Mouse (Mus musculus): ENCODE data around the gene Foxr1. TPM values are rescaled to one million over a fixed set of nuclear protein-coding genes. Genes with fewer than 3 reads are reported as not detected.

Gene Foxr1
- polyA plus RNA-seq, 1 experiment from 2014 or later = not detected

GRCm38 (mm10) chr9:44407752-44408097 is 33.2 kb downstream of the Foxr1 start:
- peak overlapping the region; percentile 91 for H3K4me3 ChIP-seq
- H3K9me3 ChIP-seq (replicated peaks) = no peaks in the 10 kb centered on the region
- no peak for ATAC-seq
- H3K27ac ChIP-seq = peak overlapping the region; percentile 90
- no peaks in the 10 kb centered on the region for H3K27me3 ChIP-seq (replicated peaks)
- H3K36me3 ChIP-seq = peaks cover 73% of the 10 kb centered on the region
- under 1% methylated on average over 24 of the region's 24 CpGs for WGBS (ENCODE audit: insufficient replicate concordance)
- H3K4me2 ChIP-seq = peak overlapping the region; percentile 73
- H3K4me1 ChIP-seq = peaks cover 66% of the 10 kb centered on the region
- H3K9ac ChIP-seq = peak overlapping the region; percentile 91

GRCm38 (mm10) chr9:44406906-44407751 is 33.8 kb downstream of the Foxr1 start, which contains the start of the genes Rps25 and Trappc4:
TSS of gene Rps25 (plus strand) at chr9:44407139.
TSS of gene Trappc4 (minus strand) at chr9:44407600.
- peaks cover 73% of the 10 kb centered on the region for H3K36me3 ChIP-seq

GRCm38 (mm10) chr9:44405011-44405410 is 35.9 kb downstream of the Foxr1 start:
- no peak overlapping the region for H3K4me3 ChIP-seq
- H3K4me2 ChIP-seq = no peak overlapping the region
- peaks cover 51% of the 10 kb centered on the region for H3K4me1 ChIP-seq
- H3K9me3 ChIP-seq (replicated peaks) = no peaks in the 10 kb centered on the region
- H3K27ac ChIP-seq = no peak overlapping the region
- no peak for ATAC-seq
- H3K27me3 ChIP-seq (replicated peaks) = no peaks in the 10 kb centered on the region
- H3K9ac ChIP-seq = no peak overlapping the region
- WGBS (ENCODE audit: insufficient replicate concordance) = 80% methylated on average over 3 of the region's 3 CpGs
- peaks cover 73% of the 10 kb centered on the region for H3K36me3 ChIP-seq

More at GRCm38 (mm10) chr9:44406906-44407751, 33.8 kb downstream of the Foxr1 start, which contains the start of the genes Rps25 and Trappc4:
- peak; percentile 93 for ATAC-seq
- H3K9ac ChIP-seq = peak within 1 kb of the TSS; percentile 91
- under 1% methylated on average over 51 of the region's 51 CpGs for WGBS (ENCODE audit: insufficient replicate concordance)
- H3K27me3 ChIP-seq (replicated peaks) = no peaks in the 10 kb centered on the region
- H3K27ac ChIP-seq = peak within 1 kb of the TSS; percentile 90
- no peaks in the 10 kb centered on the region for H3K9me3 ChIP-seq (replicated peaks)
- H3K4me1 ChIP-seq = peaks cover 61% of the 10 kb centered on the region
- peak within 1 kb of the TSS; percentile 73 for H3K4me2 ChIP-seq
- H3K4me3 ChIP-seq = peak within 1 kb of the TSS; percentile 91

- Histone ChIP-seq H3K9ac (no peak overlapping the region), H3K27ac (no peak overlapping the region), H3K27me3 (replicated peaks) (no peaks in the 10 kb centered on the region), H3K4me2 (no peak overlapping the region), H3K9me3 (replicated peaks) (no peaks in the 10 kb centered on the region), H3K4me3 (no peak overlapping the region), H3K4me1 (peaks cover 57% of the 10 kb centered on the region), H3K36me3 (peaks cover 72% of the 10 kb centered on the region)
- WGBS (ENCODE audit: insufficient replicate concordance) = 85% methylated on average over 4 of the region's 4 CpGs
- no peak for ATAC-seq
These were observed 39.9 kb downstream of the Foxr1 start for GRCm38 (mm10) chr9:44401081-44401480.

- H3K9me3 ChIP-seq (replicated peaks) = no peaks in the 10 kb centered on the region
- peaks cover 63% of the 10 kb centered on the region for H3K36me3 ChIP-seq
- H3K4me1 ChIP-seq = peaks cover 50% of the 10 kb centered on the region
- H3K4me3 ChIP-seq = no peak overlapping the region
- no peak for ATAC-seq
- no peak overlapping the region for H3K4me2 ChIP-seq
- H3K9ac ChIP-seq = no peak overlapping the region
- H3K27me3 ChIP-seq (replicated peaks) = no peaks in the 10 kb centered on the region
- H3K27ac ChIP-seq = no peak overlapping the region
- WGBS (ENCODE audit: insufficient replicate concordance) = 84% methylated on average over 6 of the region's 6 CpGs
These were observed 41.2 kb downstream of the Foxr1 start for GRCm38 (mm10) chr9:44399795-44400114.

- no peaks in the 10 kb centered on the region for H3K27me3 ChIP-seq (replicated peaks)
- ATAC-seq = no peak
- peak overlapping the region; percentile 97 for H3K4me2 ChIP-seq
- peaks cover 48% of the 10 kb centered on the region for H3K4me1 ChIP-seq
- H3K9ac ChIP-seq = 0 out of 2 replicates have a peak overlapping the region, but pooled peaks have one; percentile 33
- 78% methylated on average over 13 of the region's 13 CpGs for WGBS (ENCODE audit: insufficient replicate concordance)
- no peak overlapping the region for H3K27ac ChIP-seq
- peaks cover 58% of the 10 kb centered on the region for H3K36me3 ChIP-seq
- no peaks in the 10 kb centered on the region for H3K9me3 ChIP-seq (replicated peaks)
- no peak overlapping the region for H3K4me3 ChIP-seq
These were observed 41.7 kb downstream of the Foxr1 start for GRCm38 (mm10) chr9:44399114-44399794.

GRCm38 (mm10) chr9:44398551-44398950 is 42.4 kb downstream of the Foxr1 start:
- Histone ChIP-seq H3K36me3 (peaks cover 51% of the 10 kb centered on the region), H3K4me1 (peaks cover 48% of the 10 kb centered on the region), H3K9ac (peak overlapping the region; percentile 91; the same call in 1 of the 2 replicates)

GRCm38 (mm10) chr9:44398087-44398486 is 42.8 kb downstream of the Foxr1 start:
- Histone ChIP-seq H3K4me2 (peak overlapping the region; percentile 97), H3K27ac (peak overlapping the region; percentile 92), H3K4me3 (peak overlapping the region; percentile 81), H3K27me3 (replicated peaks) (no peaks in the 10 kb centered on the region), H3K36me3 (peaks cover 46% of the 10 kb centered on the region), H3K9me3 (replicated peaks) (no peaks in the 10 kb centered on the region), H3K4me1 (peaks cover 48% of the 10 kb centered on the region), H3K9ac (peak overlapping the region; percentile 91)
- WGBS (ENCODE audit: insufficient replicate concordance) = 45% methylated on average over 4 of the region's 4 CpGs
- ATAC-seq = no peak

More at GRCm38 (mm10) chr9:44398551-44398950, 42.4 kb downstream of the Foxr1 start:
- Histone ChIP-seq H3K27me3 (replicated peaks) (no peaks in the 10 kb centered on the region), H3K9me3 (replicated peaks) (no peaks in the 10 kb centered on the region), H3K27ac (peak overlapping the region; percentile 92), H3K4me2 (peak overlapping the region; percentile 97), H3K4me3 (peak overlapping the region; percentile 81)
- no peak for ATAC-seq
- 81% methylated on average over 9 of the region's 9 CpGs for WGBS (ENCODE audit: insufficient replicate concordance)

- WGBS (ENCODE audit: insufficient replicate concordance) = under 1% methylated on average over 43 of the region's 43 CpGs
These were observed 44.1 kb downstream of the Foxr1 start, which contains the start of gene Slc37a4 for GRCm38 (mm10) chr9:44396684-44397411. TSS of gene Slc37a4 (plus strand) at chr9:44396852.

GRCm38 (mm10) chr9:44391466-44391865 is 49.5 kb downstream of the Foxr1 start:
- H3K9me3 ChIP-seq (replicated peaks) = no peaks in the 10 kb centered on the region
- H3K4me1 ChIP-seq = peaks cover 9% of the 10 kb centered on the region
- no peak overlapping the region for H3K4me3 ChIP-seq
- no peaks in the 10 kb centered on the region for H3K27me3 ChIP-seq (replicated peaks)
- no peak overlapping the region for H3K4me2 ChIP-seq
- WGBS (ENCODE audit: insufficient replicate concordance) = 41% methylated on average over 4 of the region's 4 CpGs
- no peak overlapping the region for H3K27ac ChIP-seq
- peaks cover 62% of the 10 kb centered on the region for H3K36me3 ChIP-seq
- peak; percentile 28; the same call in 1 of the 2 replicates for ATAC-seq
- H3K9ac ChIP-seq = no peak overlapping the region

More at GRCm38 (mm10) chr9:44396684-44397411, 44.1 kb downstream of the Foxr1 start, which contains the start of gene Slc37a4:
- peak within 1 kb of the TSS; percentile 92 for H3K27ac ChIP-seq
- H3K4me1 ChIP-seq = peaks cover 44% of the 10 kb centered on the region
- peak within 1 kb of the TSS; percentile 91 for H3K9ac ChIP-seq
- peak; percentile 99 for ATAC-seq
- H3K9me3 ChIP-seq (replicated peaks) = no peaks in the 10 kb centered on the region
- H3K36me3 ChIP-seq = peaks cover 42% of the 10 kb centered on the region
- peak within 1 kb of the TSS; percentile 97 for H3K4me2 ChIP-seq
- no peaks in the 10 kb centered on the region for H3K27me3 ChIP-seq (replicated peaks)
- peak within 1 kb of the TSS; percentile 81 for H3K4me3 ChIP-seq

GRCm38 (mm10) chr9:44389273-44389672 is 51.7 kb downstream of the Foxr1 start:
- H3K36me3 ChIP-seq = peaks cover 84% of the 10 kb centered on the region
- ATAC-seq = no peak
- no peaks in the 10 kb centered on the region for H3K4me1 ChIP-seq
- H3K27ac ChIP-seq = no peak overlapping the region
- no peak overlapping the region for H3K4me3 ChIP-seq
- H3K9ac ChIP-seq = no peak overlapping the region
- H3K4me2 ChIP-seq = no peak overlapping the region
- no peaks in the 10 kb centered on the region for H3K9me3 ChIP-seq (replicated peaks)
- no peaks in the 10 kb centered on the region for H3K27me3 ChIP-seq (replicated peaks)
- 60% methylated on average over 8 of the region's 8 CpGs for WGBS (ENCODE audit: insufficient replicate concordance)

Data from liver, embryonic 12.5 days (tissue).